Mouse (Mus musculus) right cerebral cortex, adult 18-20 months (tissue): ENCODE results near the gene Cap1.
A peak's percentile ranks its signal among the peaks of the same experiment; 100 is the strongest.

Experiments
- DNase-seq: peaks from one replicate; pipeline ENCODE4 v3.0.0; 2022; ENCODE audit warnings: mixed read lengths

Gene Cap1

GRCm38 (mm10) chr4:122886579-122887254 lies 861 bp upstream of the Cap1 start:
- no peak for DNase-seq

GRCm38 (mm10) chr4:122884481-122885340 lies 1.1 kb downstream of the Cap1 start:
- no peak for DNase-seq

GRCm38 (mm10) chr4:122884051-122884450 lies 1.8 kb downstream of the Cap1 start:
- DNase-seq = no peak

GRCm38 (mm10) chr4:122883294-122883693 lies 2.6 kb downstream of the Cap1 start:
- DNase-seq = no peak

GRCm38 (mm10) chr4:122882544-122882943 lies 3.3 kb downstream of the Cap1 start:
- peak; percentile 59 for DNase-seq

- DNase-seq = no peak
These were observed 7.4 kb downstream of the Cap1 start for GRCm38 (mm10) chr4:122878333-122879070.

- no peak for DNase-seq
These were observed 12.3 kb downstream of the Cap1 start for GRCm38 (mm10) chr4:122873512-122873911.

- DNase-seq = no peak
These were observed 12.9 kb downstream of the Cap1 start for GRCm38 (mm10) chr4:122873003-122873402.

- DNase-seq = no peak
These were observed 13.9 kb downstream of the Cap1 start for GRCm38 (mm10) chr4:122871989-122872388.

- DNase-seq = peak; percentile 47
These were observed 14.6 kb downstream of the Cap1 start for GRCm38 (mm10) chr4:122871269-122871668.

- peak; percentile 60 for DNase-seq
These were observed 15.1 kb downstream of the Cap1 start for GRCm38 (mm10) chr4:122870741-122871140.

GRCm38 (mm10) chr4:122870027-122870426 lies 15.8 kb downstream of the Cap1 start:
- DNase-seq = peak; percentile 42

- no peak for DNase-seq
These were observed 17.8 kb downstream of the Cap1 start for GRCm38 (mm10) chr4:122868041-122868440.

GRCm38 (mm10) chr4:122861836-122862235 lies 24.0 kb downstream of the Cap1 start:
- no peak for DNase-seq

GRCm38 (mm10) chr4:122859096-122859674 lies 26.7 kb downstream of the Cap1 start:
- no peak for DNase-seq

- DNase-seq = no peak
These were observed 27.9 kb downstream of the Cap1 start for GRCm38 (mm10) chr4:122857909-122858308.

GRCm38 (mm10) chr4:122854770-122855169 lies 31.1 kb downstream of the Cap1 start:
- DNase-seq = no peak

GRCm38 (mm10) chr4:122853691-122854090 lies 32.2 kb downstream of the Cap1 start:
- no peak for DNase-seq

GRCm38 (mm10) chr4:122851535-122851934 lies 34.3 kb downstream of the Cap1 start:
- no peak for DNase-seq

- DNase-seq = no peak
These were observed 37.7 kb downstream of the Cap1 start for GRCm38 (mm10) chr4:122848150-122848621.

GRCm38 (mm10) chr4:122838416-122838815 lies 47.4 kb downstream of the Cap1 start:
- DNase-seq = no peak

- no peak for DNase-seq
These were observed 47.9 kb downstream of the Cap1 start for GRCm38 (mm10) chr4:122837994-122838393.

- DNase-seq = no peak
These were observed 48.6 kb downstream of the Cap1 start for GRCm38 (mm10) chr4:122837180-122837730.
